Mouse (Mus musculus) stomach, embryonic 15.5 days (tissue): ENCODE results near the gene Tec. TPM values are rescaled to one million over a fixed set of nuclear protein-coding genes. Genes with fewer than 3 reads are reported as not detected.

ENCODE experiments used
- polyA plus RNA-seq: library from polyadenylated mRNA; unstranded; fragments of >200 nt; fragmentation: Nextera tagmentation; extraction: Ambion mirVana; gene quantifications from 2 replicates; pipeline ENCODE4 v1.2.1, GENCODE M21; 2015

Gene Tec
- polyA plus RNA-seq, 1 experiment from 2014 or later = 10.8 TPM

Other genes with a start within 250 kb of the Tec start
- gene Cnga1, start 224.2 kb downstream of the Tec start, polyA plus RNA-seq = not detected in 2 replicates
- gene Nipal1, start 220.7 kb downstream of the Tec start, polyA plus RNA-seq = 14.3 and 14.5 TPM in 2 replicates
- gene Txk, start 115.7 kb downstream of the Tec start, polyA plus RNA-seq = 0.36 and 0.37 TPM in 2 replicates
- gene Slain2, start 45.8 kb upstream of the Tec start, polyA plus RNA-seq = 15.2 and 16.2 TPM in 2 replicates
- not detected in 2 replicates for gene Gm10135, start 106.2 kb upstream of the Tec start, polyA plus RNA-seq
- gene Slc10a4, start 138.4 kb upstream of the Tec start, polyA plus RNA-seq = 8.6 and 10.6 TPM in 2 replicates